Mouse (Mus musculus): ENCODE results near the gene Git1.

GRCm38 (mm10) chr11:77511336-77511735, 18.0 kb downstream of the Git1 start:
- TF ChIP-seq CTCF (IDR thresholded peaks at IDR 0.05; ENCODE audit: control insufficient read depth, insufficient read depth, low read length) (no peak), POLR2A (IDR thresholded peaks at IDR 0.05; ENCODE audit: borderline replicate concordance, control insufficient read depth, low read depth, low read length) (no peak)

Measured in bone marrow, adult 2 months (tissue).